Mouse (Mus musculus) erythroid progenitor cell, adult 5-6 weeks (primary cell): Measurements from ENCODE around the gene Ifi47. TPM values are rescaled to one million over a fixed set of nuclear protein-coding genes. Genes with fewer than 3 reads are reported as not detected.
A peak's percentile ranks its signal among the peaks of the same experiment; 100 is the strongest.

Experiments
- ATAC-seq: replicated peaks from 2 replicates; pipeline ENCODE4 v1.8.0; 2016; ENCODE audit warnings: moderate number of reproducible peaks, mild to moderate bottlenecking, moderate TSS enrichment, inconsistent platforms; ENCODE audit not compliant: poor library complexity, low FRiP score, severe bottlenecking
- total RNA-seq, 2 experiments: library from RNA; stranded (forward) in 1 of 2; stranded (reverse) in 1 of 2; fragments of 150-400 nt in 1 of 2; fragments of 186-747, 209-891 nt in 1 of 2; gene quantifications; 2 replicates each; pipeline versions ENCODE4 v1.2.3 to v1.2.4; 2015 to 2017; ENCODE audit warnings: low replicate concordance in 2 of 2

The Ifi47 gene
- total RNA-seq, 2 experiments from 2014 or later = 18.8 to 54.1 TPM

GRCm38 (mm10) chr11:49088990-49089652, 12.7 kb downstream of the Ifi47 start:
- no peak for ATAC-seq

GRCm38 (mm10) chr11:49089735-49090507, 13.5 kb downstream of the Ifi47 start:
- no peak for ATAC-seq

GRCm38 (mm10) chr11:49090551-49090950, 14.2 kb downstream of the Ifi47 start:
- ATAC-seq = no peak

- ATAC-seq = no peak
Observed at GRCm38 (mm10) chr11:49091171-49091570, 14.8 kb downstream of the Ifi47 start.

GRCm38 (mm10) chr11:49092053-49092586, 15.7 kb downstream of the Ifi47 start:
- no peak for ATAC-seq

- no peak for ATAC-seq
Observed at GRCm38 (mm10) chr11:49092786-49093185, 16.4 kb downstream of the Ifi47 start.

GRCm38 (mm10) chr11:49093861-49094660, 17.7 kb downstream of the Ifi47 start:
- no peak for ATAC-seq

- no peak for ATAC-seq
Observed at GRCm38 (mm10) chr11:49095367-49095766, 19.0 kb downstream of the Ifi47 start.

GRCm38 (mm10) chr11:49100409-49100808, 24.0 kb downstream of the Ifi47 start:
- peak; percentile 76 for ATAC-seq

GRCm38 (mm10) chr11:49101500-49101899, 25.1 kb downstream of the Ifi47 start:
- no peak for ATAC-seq

- peak; percentile 61 for ATAC-seq
Observed at GRCm38 (mm10) chr11:49103047-49103693, 26.8 kb downstream of the Ifi47 start.

GRCm38 (mm10) chr11:49105752-49106151, 29.4 kb downstream of the Ifi47 start:
- ATAC-seq = no peak

- ATAC-seq = no peak
Observed at GRCm38 (mm10) chr11:49107650-49108537, 31.5 kb downstream of the Ifi47 start.

GRCm38 (mm10) chr11:49108833-49109232, 32.4 kb downstream of the Ifi47 start:
- ATAC-seq = peak; percentile 65

- no peak for ATAC-seq
Observed at GRCm38 (mm10) chr11:49111000-49111399, 34.6 kb downstream of the Ifi47 start.

- ATAC-seq = no peak
Observed at GRCm38 (mm10) chr11:49112624-49113219, 36.3 kb downstream of the Ifi47 start.

- no peak for ATAC-seq
Observed at GRCm38 (mm10) chr11:49114158-49114557, 37.8 kb downstream of the Ifi47 start.

- no peak for ATAC-seq
Observed at GRCm38 (mm10) chr11:49114774-49115173, 38.4 kb downstream of the Ifi47 start, which contains the start of gene Olfr1396. Olfr1396 (minus strand) TSS chr11:49114874.
